Mouse (Mus musculus): ENCODE data around the gene Vmn2r90.

- peak; percentile 41 for TF ChIP-seq CTCF (conservative IDR thresholded peaks at IDR 0.05; ENCODE audit: insufficient read depth, insufficient read length, low read depth, low read length)
- TF ChIP-seq POLR2A (IDR thresholded peaks at IDR 0.05; ENCODE audit: low read depth, low read length), result no peak
These were observed 62.9 kb downstream of the Vmn2r90 start for GRCm38 (mm10) chr17:17766481-17766880.
